ENCODE assay signal across 9 mouse cellular contexts in genomic region chr1:55201850-55202752, GRCm38 (mm10). TPM values are rescaled to one million over a fixed set of nuclear protein-coding genes. Genes with fewer than 3 reads are reported as not detected.
A peak's percentile ranks its signal among the peaks of the same experiment; 100 is the strongest.
DNase-seq lines count a peak whose midpoint lies in the region; ATAC-seq and TF ChIP-seq lines count a peak whose summit lies in the region.
"Had no signal": no experiment of that assay in that cellular context is flagged by ENCODE, and none has a peak within 500 bp of the region (broad histone marks: within the 10 kb centered on the region; RNA-seq: fewer than 3 reads in every experiment).

No protein-coding gene starts in this region.

- peak overlapping the region; percentile 34; the same call in 1 of the 2 replicates for H3K4me3 ChIP-seq in layer of hippocampus, adult 2 months
- H3K4me3 ChIP-seq in embryonic facial prominence, embryonic 12.5 days = no peak overlapping the region
- no peak overlapping the region for H3K4me3 ChIP-seq in liver, embryonic 11.5 days (ENCODE audit: low read depth, low read length)
- H3K4me3 ChIP-seq: liver, embryonic 15.5 days had no signal

- no peak for TF ChIP-seq CTCF in layer of hippocampus, adult 2 months (conservative IDR thresholded peaks at IDR 0.05)

- WGBS in embryonic facial prominence, embryonic 12.5 days = 59% methylated on average over 18 of the region's 18 CpGs
- WGBS in liver, embryonic 11.5 days = 81% methylated on average over 18 of the region's 18 CpGs

- ATAC-seq in embryonic facial prominence, embryonic 12.5 days (ENCODE audit: insufficient number of reproducible peaks, insufficient read depth, low FRiP score, low TSS enrichment) = no peak
- ATAC-seq in liver, embryonic 11.5 days (replicated peaks; ENCODE audit: low FRiP score) = no peak

- H3K4me2 ChIP-seq in embryonic facial prominence, embryonic 12.5 days (replicated peaks) = no peak overlapping the region
- no peak overlapping the region for H3K4me2 ChIP-seq in liver, embryonic 11.5 days
- H3K4me2 ChIP-seq: liver, embryonic 15.5 days had no signal

- peaks cover 9% of the 10 kb centered on the region for H3K36me3 ChIP-seq in embryonic facial prominence, embryonic 12.5 days
- H3K36me3 ChIP-seq in liver, embryonic 11.5 days (ENCODE audit: control insufficient read depth, insufficient read depth, low read length) = no peaks in the 10 kb centered on the region
- H3K36me3 ChIP-seq: liver, embryonic 15.5 days had no signal

- H3K27ac ChIP-seq in layer of hippocampus, adult 2 months = peak overlapping the region; percentile 74
- peak overlapping the region; percentile 63; the same call in 1 of the 2 replicates for H3K27ac ChIP-seq in embryonic facial prominence, embryonic 12.5 days
- H3K27ac ChIP-seq in liver, embryonic 11.5 days (ENCODE audit: low read depth, low read length) = no peak overlapping the region
- H3K27ac ChIP-seq: liver, embryonic 15.5 days had no signal

- H3K27me3 ChIP-seq in embryonic facial prominence, embryonic 12.5 days = no peaks in the 10 kb centered on the region
- no peaks in the 10 kb centered on the region for H3K27me3 ChIP-seq in liver, embryonic 11.5 days (replicated peaks; ENCODE audit: control insufficient read depth, insufficient read depth, low read length)
- H3K27me3 ChIP-seq: liver, embryonic 15.5 days had no signal

- no peak overlapping the region for H3K9ac ChIP-seq in embryonic facial prominence, embryonic 12.5 days
- no peak overlapping the region for H3K9ac ChIP-seq in liver, embryonic 11.5 days (ENCODE audit: low read depth, low read length)
- H3K9ac ChIP-seq: liver, embryonic 15.5 days had no signal

- peak in 1 of 2 experiments; percentile 29 for DNase-seq in layer of hippocampus, adult 2 months (ENCODE audit: low spot score in 2 of 2)
- DNase-seq in layer of hippocampus, adult 9-10 months (ENCODE audit: low spot score) = no peak
- DNase-seq in heart, adult 11 months = peak; percentile 97
- peak; percentile 77 for DNase-seq in kidney, postnatal 10 days
- DNase-seq in lung, postnatal 25 days (ENCODE audit: low spot score) = peak; percentile 34
- DNase-seq in thymus, adult 18-20 months = no peak
- no peak for DNase-seq in liver, embryonic 11.5 days (ENCODE audit: low spot score)

- H3K4me1 ChIP-seq in embryonic facial prominence, embryonic 12.5 days = peaks cover 14% of the 10 kb centered on the region; the same call in 1 of the 2 replicates
- peaks cover 14% of the 10 kb centered on the region for H3K4me1 ChIP-seq in liver, embryonic 11.5 days (replicated peaks; ENCODE audit: control insufficient read depth, insufficient read depth, low read length)

- H3K9me3 ChIP-seq in embryonic facial prominence, embryonic 12.5 days = no peaks in the 10 kb centered on the region
- H3K9me3 ChIP-seq in liver, embryonic 11.5 days (ENCODE audit: control insufficient read depth, low read length) = no peaks in the 10 kb centered on the region
- H3K9me3 ChIP-seq: liver, embryonic 15.5 days had no signal

RNA-seq across cellular contexts. Expression of gene Rftn2, which starts 24.5 kb away (rescaled TPM):
- total RNA-seq in layer of hippocampus, adult 2 months (2021) = 10 to 100 TPM; 32.2 to 35.8 TPM
- polyA plus RNA-seq in embryonic facial prominence, embryonic 12.5 days (2016; fragmentation: Nextera tagmentation; extraction: Ambion mirVana) = 26.1 and 27.9 TPM in 2 replicates
- 2.3 and 2.8 TPM in 2 replicates for polyA plus RNA-seq in liver, embryonic 11.5 days (2014; fragmentation: Nextera tagmentation; extraction: Ambion mirVana)

RNA-seq across cellular contexts. Expression of gene Mars2, which starts 34.9 kb away (rescaled TPM):
- 1 to 10 TPM; 8.8 to 9.5 TPM for total RNA-seq in layer of hippocampus, adult 2 months (2021)
- 2.8 and 3.1 TPM in 2 replicates for polyA plus RNA-seq in embryonic facial prominence, embryonic 12.5 days (2016; fragmentation: Nextera tagmentation; extraction: Ambion mirVana)
- polyA plus RNA-seq in liver, embryonic 11.5 days (2014; fragmentation: Nextera tagmentation; extraction: Ambion mirVana) = 5.6 and 5.8 TPM in 2 replicates

Comparison
In these comparisons a context has a peak if more than half of its experiments do, and no peak if none do; other contexts are left out.
1. DNase-seq: peak in heart, adult 11 months (single experiment), kidney, postnatal 10 days (single experiment) and lung, postnatal 25 days (single experiment); none in layer of hippocampus, adult 9-10 months (single experiment), thymus, adult 18-20 months (0 of 2) and liver, embryonic 11.5 days (single experiment).